Mouse (Mus musculus) adrenal gland, postnatal 10 days (tissue): ENCODE measurements around the gene 1700025G04Rik. TPM values are rescaled to one million over a fixed set of nuclear protein-coding genes. Genes with fewer than 3 reads are reported as not detected.

Source experiments
- DNase-seq: peaks from one replicate; pipeline ENCODE4 v3.0.0; 2021; ENCODE audit warnings: mixed read lengths
- total RNA-seq, 2 experiments: library from RNA; stranded (reverse); gene quantifications; 2 replicates each; pipeline ENCODE4 v1.2.3; 2021

Gene 1700025G04Rik
- total RNA-seq, 2 experiments from 2014 or later = 58.3 to 68.1 TPM

DNA sequence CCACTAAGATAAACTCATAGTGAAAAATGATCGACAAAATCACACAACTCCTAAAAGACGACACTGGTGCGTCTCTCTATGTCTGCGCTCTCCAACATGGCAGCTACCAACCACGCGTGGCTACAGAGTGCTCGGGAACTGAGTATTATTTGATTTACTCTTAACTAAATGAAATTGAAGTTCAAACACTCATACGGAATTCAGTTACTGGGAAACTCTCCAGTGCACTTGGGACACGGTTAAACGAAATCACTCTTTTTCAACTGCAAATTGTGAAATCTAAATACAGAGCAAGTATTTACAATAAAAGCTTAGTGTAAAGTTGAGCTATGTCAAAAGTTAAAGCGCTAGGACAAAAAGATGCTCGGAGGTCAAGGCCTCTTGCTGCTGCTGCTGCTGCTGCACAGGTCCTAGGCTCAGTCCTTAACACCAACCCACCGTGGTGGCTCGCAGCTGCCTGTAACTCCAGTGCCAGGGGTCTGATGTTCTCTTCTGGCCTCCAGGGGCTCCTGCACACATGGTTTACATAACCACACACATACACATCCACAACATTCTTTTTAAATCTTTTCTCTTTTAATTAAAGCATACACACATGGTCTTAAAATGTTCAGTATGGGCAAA, 13.6 kb downstream of the 1700025G04Rik start:
- DNase-seq = no peak

DNA sequence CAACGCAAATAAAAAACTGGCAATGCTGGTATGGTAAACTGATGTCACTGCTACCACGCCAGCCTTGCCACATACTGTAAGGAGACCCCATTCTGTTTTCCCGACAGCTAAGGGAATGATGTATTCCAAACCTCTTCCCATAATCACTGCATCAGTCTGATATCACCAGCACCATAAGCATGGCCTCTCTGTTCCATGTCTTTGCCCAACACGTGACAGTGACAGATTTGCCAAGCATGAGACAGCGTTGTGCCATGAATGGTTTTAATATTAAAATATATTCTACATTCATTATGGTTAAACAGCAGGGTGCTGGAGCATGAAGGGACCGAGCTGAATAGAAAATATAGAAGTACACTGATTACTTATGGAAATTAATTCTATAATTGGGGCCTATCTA, 14.2 kb downstream of the 1700025G04Rik start:
- no peak for DNase-seq

DNA sequence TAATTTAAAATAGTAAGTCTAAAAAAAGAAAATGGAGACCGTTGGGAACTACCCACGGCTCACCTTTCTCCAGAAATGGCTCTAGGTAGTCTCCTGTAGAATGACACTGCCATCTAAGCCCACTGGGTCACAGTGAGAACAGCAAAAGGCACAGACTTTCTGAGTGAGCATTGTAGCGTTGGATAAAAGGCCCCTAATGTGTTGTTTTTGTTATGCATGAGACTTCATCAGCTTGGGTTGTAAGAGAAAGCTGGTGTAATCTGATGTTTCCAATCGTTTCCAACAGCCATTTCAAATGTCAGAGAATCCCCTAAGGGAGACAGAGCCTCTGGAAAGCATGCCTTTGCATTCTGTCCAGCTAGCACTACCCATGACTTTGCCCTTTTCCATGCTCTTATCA, 19.5 kb downstream of the 1700025G04Rik start:
- no peak for DNase-seq

DNA sequence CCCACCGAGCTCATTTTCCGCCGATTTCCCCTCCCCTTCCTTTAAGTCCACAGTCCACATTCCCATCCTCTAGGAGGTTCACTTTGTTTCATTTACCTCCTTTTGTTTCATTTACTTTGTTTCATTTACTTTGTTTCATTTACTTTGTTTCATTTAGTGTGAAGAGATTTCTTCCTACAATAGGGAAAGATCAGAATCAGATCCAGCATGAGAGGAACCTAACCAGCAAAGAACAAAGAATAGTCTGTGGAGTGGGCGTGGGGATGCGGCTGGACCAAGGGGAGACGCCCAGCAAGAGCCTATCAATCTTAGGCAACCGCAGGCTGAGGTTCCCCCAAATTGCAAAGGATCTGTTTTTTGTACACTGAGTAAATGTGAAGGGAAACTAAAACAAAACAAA, 20.2 kb downstream of the 1700025G04Rik start:
- DNase-seq = no peak

DNA sequence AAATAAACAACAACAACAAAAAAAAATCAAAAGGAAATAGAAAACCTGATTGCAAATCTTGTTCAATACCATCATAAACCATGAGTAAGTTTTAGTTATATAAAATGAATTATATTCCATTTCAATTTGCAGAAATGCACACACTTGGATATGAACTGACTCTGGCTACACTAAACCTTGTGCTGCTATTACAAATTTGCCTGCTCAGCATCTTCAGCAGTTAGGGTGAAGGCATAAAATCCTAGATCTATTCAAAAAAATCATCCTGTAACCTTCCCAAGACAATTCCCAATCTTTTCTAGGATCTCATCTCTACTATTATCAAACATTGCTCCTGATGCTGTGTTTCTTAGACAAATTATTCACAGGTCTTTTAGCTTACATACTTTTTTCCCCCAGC, 22.0 kb downstream of the 1700025G04Rik start:
- no peak for DNase-seq

DNA sequence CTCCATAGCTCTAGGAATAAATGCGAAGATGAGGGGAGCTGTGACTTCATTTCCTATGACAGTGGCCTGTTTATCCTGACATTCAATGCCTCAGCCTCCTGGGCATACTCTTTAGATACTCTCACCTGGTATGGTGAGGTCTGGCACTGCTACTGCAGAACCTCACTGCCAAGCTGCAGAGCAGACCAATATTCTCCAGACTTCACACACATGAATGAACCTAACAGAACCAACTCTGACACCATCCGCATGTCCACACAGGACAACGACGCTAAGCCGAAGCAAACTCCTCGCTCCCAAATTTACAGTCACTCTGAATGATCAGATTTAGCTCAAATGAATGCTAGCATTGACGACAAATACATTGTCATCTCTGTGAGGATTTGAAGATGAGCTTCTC, 24.4 kb downstream of the 1700025G04Rik start:
- DNase-seq = no peak

DNA sequence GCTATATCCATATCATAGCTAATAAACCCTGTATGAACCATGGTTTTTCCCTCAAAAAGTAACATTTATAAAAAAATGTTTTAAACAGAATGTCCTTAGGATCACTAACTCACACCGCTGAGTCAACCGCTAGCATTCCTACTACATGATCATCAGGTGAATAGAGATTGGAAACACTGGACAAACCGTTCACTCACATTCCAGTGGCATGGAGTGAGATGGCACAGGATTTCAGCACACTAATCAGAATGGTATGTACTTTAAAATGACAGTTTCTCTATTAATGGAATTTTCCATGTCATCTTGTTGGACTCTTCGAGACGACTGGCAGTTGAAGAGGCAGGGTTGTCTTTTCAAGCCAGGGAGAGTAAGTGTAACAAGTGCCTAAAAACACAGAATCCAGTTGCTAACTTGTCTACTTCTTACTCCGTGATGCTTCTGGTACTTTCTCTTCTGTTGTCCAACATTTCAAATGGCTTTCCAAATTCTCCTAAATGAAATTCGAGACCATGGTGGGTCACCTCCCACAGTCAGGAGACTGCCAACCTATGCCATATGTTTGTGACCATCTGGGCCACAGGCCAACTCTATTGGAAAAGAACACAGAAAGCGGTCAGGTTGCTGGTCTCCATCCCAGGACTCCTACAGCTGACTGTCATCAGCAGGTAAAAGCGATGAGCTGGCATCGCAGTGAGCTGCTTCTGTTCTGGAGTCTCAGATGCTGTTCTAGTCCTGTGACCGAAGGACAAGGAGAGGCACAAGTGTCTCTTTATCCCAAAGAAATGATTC, 26.4 kb downstream of the 1700025G04Rik start:
- DNase-seq = no peak

DNA sequence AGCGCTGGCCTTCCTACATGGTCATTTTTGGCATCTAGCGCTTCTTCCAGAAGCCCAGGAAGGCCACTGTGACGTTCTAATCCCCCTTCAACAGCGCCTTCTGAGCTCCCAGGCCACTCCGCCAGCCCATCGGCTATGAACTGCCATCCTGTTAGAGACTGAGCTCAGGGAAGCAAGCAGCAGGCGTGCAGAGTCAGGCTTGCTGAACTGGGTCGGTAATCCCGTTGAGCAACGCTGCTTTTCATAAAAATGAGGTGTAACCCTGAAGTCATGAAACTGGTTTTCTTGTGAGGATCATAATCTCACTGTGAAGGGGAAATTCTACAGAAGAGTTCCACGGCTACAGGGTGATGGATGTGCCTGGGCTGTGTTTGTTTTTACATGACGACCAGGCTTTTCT, 28.2 kb downstream of the 1700025G04Rik start:
- DNase-seq = no peak

DNA sequence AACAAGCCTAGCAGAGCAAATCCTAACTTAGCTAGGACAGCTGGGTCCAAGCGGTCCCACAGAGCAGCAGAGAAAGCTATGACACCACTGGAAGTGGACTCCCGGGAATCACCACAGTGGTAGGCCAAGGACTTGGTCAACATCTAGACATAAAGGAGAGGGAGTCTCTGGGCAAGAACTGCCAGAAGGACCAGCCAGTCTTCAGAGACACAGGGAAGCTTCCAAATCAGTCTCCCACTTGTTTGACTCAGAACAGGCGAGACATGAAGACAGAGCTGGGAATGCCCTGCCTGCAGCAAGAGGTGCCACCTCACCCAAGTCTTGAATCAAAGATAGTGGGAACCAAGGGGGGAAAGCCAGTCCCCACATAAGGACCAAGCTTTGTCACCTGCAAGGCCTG, 29.7 kb downstream of the 1700025G04Rik start:
- DNase-seq = no peak

DNA sequence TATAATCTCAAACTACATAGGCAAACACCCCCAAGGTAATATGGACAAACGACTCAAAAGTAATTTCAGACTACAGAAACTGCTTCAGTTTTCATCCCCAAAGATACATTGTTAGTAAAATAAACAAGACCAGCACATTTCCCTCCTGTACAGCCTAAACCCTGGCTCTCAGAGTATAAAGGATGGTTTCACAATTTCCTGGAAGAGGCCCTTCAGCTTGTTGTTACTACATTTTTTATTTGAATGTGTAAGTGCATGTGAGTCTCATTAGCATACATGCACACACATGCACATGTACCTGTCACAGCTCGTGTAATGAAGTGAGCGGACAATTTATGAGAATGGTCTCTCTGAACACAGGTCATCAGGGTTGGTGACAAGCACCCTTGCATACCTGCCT, 31.1 kb downstream of the 1700025G04Rik start:
- DNase-seq = no peak

DNA sequence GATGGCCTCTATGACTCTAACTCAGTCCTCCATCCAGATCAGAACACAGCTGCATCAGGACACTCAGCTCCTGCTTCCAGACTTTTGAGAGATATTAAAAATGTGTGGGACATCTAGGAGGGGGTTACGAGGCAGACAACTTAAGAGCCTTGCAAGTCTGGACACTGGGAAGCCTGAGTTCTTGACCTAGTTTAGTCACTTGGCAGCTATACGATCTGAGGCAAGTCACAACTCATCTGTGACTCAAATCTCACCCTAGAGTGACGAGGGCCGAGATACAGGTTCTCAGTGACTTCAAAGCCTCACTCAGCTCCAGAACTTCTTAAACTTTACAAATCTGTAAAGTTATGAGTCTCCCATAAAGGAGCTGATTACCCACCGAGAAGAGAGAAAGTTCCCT, 36.8 kb downstream of the 1700025G04Rik start:
- DNase-seq = peak; percentile 35

DNA sequence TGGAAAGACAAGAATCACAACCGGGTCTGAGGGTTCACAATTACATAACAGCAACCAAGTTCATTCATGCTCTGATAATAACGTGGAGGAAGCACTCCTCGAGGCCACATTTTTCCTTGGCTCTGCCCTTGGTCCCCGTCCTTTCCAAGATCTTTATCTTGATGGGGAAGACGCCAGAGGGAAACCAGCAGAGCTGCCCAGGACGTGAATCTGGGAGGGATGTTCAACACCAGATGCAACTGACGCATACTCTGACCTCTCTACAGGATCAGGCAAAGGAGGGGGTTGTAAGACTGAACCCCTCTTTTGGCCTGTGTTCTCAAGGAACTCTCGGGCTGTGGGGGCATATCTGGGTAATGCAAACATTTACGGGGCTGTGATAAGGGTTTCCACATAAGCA, 38.1 kb downstream of the 1700025G04Rik start:
- DNase-seq = peak; percentile 77

DNA sequence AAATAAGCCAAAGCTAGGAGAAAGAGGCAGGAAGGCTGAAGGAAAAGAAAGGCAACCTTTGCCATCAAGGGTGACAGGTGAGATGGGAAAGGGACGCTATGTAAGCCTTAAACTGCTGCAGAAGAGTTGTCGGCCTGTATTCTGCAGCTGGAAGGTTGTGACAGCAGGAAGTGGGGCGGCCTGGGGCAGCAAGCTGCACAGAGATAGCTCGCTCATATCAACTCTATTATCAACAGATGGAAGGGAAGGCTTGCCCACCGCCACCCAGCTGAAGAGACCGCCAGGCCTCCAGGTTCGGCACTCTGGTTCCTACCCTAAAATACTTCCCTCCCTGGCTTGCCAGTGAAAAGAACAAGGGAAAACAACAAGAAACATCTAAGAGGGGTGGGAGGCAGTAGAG, 39.9 kb downstream of the 1700025G04Rik start:
- no peak for DNase-seq

DNA sequence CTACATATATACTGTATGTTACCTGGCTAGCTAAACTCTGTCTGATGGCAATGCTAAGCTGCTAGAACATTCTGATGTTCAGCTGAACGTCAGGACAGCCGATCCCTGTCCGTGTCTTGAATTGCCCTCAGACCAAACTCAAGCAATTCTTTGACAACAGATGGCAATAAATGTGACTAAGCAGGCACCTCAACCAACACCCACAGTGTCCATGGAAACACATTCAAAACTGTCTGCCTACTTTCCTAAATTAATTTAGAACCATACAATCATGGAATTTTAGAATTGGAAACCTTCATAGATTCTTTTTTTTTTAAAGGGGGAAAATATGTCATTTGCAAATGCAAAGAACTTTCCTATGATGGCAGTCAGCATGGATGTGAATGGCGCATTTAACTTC, 41.6 kb downstream of the 1700025G04Rik start:
- DNase-seq = no peak

DNA sequence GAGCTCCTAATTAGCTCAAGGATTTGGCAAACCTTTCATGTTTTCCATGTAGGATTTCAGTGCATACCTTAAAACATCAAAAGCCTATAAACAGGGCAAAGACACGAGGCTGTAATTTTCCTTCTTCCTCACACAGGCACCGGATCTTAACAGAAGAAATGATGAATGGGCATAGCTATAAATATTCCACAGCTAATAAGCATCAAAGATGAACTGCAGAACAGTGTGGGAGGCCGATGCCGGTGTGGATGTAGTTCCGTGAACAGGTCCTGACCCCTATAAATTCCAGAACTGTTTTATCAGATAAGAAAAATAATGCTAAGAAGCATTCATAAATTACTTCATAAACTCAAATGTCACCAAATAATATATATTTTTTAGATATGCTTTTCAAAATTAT, 42.5 kb downstream of the 1700025G04Rik start:
- DNase-seq = no peak

DNA sequence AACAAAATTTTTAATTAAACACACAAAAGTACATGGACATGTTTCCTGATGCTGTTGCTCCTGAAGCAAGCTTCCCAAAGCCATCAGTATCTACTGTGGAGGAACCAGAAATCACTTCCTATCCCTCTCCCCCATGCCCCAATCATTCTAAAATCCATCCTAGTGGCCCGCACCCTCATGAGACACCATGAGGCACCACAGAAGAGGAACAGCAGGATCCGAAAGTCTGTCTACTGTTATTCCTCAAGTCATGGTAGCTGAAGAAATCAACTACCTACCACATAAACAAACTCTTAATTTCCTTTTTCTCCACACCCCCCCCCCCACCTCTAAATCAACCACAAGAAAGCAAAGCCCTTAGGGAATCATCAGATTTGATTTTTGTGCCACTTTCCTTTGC, 46.5 kb downstream of the 1700025G04Rik start:
- no peak for DNase-seq

DNA sequence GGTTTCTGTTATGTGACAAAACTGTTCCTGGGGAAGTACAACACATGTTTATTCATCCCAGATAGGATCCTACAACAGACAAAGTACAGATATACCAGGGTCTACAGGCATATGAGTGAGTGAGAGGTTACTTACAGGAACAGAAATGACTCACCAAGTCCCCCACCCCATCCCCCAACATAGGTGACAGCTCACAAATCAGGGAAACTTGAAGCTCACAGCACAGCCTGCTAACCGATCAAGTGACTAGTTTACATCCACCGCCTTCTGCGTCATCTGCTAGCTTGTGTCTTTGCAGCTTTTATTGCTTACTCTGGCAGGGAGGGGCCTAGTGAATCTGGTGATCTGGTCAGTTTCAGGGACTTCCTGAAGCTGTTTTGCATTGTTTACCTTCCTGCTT, 47.5 kb downstream of the 1700025G04Rik start:
- no peak for DNase-seq

DNA sequence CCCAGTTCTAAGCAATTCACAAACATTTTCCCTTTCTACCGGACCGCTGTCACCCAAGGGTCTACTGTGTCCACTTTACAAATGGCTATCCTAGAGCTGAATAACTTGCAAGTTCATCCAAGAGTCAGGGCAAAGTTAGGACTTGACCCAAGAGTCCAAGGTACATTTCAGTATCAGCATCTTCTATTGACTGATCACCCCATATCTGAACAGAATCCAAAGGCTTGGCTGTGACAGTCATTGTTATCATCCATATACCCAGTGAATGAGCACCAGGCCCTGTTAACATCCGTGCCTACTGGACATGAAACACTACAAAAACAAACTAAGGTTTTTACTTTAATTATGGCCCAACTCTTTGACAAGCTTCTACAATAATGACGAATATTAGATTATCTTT, 48.9 kb downstream of the 1700025G04Rik start:
- DNase-seq = no peak

DNA sequence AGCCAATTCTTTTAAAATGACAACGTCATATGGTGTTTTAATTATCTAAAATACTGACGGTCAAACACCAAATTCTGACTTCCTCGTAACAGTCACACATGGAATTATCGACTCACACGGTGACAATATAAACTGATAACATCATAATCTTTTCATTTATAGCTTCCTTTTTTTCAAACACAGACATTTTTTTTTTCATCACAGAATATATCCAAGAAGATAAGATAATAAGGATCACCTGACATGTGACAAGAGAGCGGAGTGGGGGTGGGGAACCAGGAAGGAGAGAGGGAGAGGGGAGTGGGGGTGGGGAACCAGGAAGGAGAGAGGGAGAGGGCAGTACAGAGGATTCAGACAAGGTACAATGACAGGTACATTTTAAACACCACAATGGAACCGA, 49.9 kb downstream of the 1700025G04Rik start:
- no peak for DNase-seq

DNA sequence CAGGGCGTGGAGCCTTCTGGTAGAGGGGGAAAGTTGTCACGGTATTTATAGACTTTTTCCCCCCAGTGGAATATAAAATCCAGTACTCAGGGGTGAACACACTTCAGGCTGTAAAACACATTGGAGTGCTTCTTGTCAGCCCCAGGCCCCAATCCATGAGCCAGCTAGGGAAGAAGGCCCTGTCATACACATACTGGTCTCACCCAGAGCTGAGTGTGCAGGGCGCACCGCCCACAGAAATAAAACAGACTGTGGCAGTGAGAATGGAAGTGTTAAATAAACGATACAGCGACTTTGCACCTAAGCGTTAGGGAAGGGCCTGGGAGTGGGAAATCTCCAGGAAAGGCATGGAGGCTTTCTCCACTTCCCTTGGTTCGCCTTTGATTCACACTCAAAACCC, 50.3 kb downstream of the 1700025G04Rik start:
- DNase-seq = no peak

DNA sequence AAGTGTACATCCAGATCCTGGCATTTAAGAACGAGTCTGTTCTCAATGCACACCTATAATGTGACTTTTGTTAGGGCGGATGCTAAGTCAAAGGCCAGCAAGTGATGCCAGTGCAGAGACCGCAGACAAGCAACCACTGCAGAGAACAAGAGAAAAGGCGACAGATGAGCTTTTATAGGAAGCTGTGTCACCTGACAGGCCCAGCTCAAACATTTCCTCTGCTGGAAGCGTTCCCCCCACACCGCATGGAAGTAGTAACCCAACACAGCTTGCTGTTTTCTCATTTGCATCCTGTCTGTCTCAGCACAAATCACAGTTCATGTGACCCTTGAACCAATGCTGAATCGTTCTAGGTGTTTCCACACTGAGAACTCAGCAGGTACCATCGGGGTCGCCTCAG, 51.8 kb downstream of the 1700025G04Rik start:
- no peak for DNase-seq

DNA sequence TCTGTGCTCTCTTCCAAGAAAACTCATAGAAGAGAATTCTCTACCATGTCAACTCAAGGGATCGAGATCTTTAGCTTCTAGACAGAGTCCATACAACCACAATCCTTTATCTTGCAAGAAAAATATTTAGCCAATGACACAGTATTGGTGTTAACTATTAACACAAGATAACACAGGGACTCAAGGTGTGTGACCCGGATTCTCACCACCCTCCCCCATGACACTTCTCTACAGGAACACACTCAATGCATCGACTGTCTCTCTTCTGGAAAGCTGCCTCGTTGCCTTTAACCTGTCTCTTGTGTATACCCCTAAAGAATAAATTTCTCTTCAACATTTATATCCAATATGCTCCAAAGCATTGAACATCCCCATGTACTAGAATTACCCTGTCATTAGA, 52.3 kb downstream of the 1700025G04Rik start:
- no peak for DNase-seq

DNA sequence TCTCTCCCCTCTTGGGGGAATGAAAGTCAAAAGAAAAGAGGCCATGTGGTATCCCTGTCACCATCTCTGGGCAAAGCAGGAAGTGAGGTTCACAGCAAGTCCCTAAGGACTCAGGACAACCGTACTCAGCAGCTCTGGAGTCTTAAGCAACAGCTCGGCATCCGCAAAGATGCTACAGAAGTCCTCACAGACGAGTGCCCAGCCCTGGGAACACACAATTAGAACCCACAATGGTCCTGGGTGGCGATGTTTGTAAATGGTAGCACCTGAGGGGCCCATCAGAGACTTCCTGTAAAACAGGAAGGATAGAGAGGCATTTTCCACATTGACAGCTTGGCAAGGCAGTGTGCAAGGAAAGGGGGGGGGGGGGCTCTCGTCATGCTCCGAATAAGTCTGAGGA, 55.2 kb downstream of the 1700025G04Rik start:
- DNase-seq = no peak

DNA sequence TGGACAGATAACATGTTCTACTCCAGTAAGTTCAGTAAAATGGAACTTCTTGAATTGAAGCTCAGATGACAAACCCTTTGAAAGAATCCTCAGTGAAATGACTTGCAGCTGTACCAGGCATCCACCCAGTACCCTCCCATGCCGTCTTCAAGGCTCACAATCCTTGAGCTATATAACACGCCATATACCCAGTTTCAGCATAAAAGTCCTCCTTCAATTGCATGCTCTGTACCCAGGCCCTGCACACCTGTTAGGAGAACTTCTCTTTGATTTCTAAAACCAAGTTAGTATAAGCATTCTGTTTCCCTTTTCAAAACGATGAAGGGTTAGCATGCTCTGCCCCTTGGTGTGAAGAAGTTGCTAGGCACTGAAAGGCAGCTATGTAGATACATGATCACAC, 56.2 kb downstream of the 1700025G04Rik start:
- no peak for DNase-seq
